Mouse (Mus musculus): Measurements from ENCODE around the gene Creld2. TPM values are rescaled to one million over a fixed set of nuclear protein-coding genes. Genes with fewer than 3 reads are reported as not detected.

Creld2 gene
- polyA plus RNA-seq, 1 experiment from 2014 or later = 53.8 TPM

DNA sequence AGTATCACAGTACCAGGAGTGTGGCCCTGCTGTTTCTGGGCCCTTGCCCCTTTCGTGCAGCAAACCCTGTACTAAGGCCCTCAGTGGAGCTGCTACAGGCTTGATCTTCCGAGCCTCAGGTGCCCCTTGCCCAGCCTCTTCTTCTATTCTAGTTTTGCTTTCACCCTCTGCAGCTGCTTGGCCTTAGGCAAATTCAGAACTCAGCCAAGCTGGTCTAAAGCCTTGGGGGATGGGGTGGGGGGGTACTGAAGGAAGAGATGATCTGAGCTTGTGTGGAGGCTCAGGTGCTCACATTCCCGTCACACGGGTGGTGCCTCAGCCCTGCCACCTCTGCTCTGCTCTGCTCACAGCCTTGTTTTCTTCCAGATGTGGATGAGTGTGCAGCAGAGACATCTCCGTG lies 3.9 kb downstream of the Creld2 start:
- Histone ChIP-seq H3K9me3 (ENCODE audit: control insufficient read depth, low read length) (no peaks in the 10 kb centered on the region), H3K4me3 (replicated peaks; ENCODE audit: low read depth, low read length) (no peak overlapping the region), H3K9ac (replicated peaks; ENCODE audit: low read length) (no peak overlapping the region), H3K27me3 (ENCODE audit: control insufficient read depth, insufficient read depth, low read length) (no peaks in the 10 kb centered on the region), H3K4me1 (ENCODE audit: control insufficient read depth, insufficient read depth, low read length) (peaks cover 15% of the 10 kb centered on the region), H3K4me2 (ENCODE audit: low read length) (no peak overlapping the region), H3K36me3 (ENCODE audit: control insufficient read depth, insufficient read depth, low read length) (peaks cover 56% of the 10 kb centered on the region), H3K27ac (replicated peaks; ENCODE audit: low read depth, low read length) (no peak overlapping the region)
- ATAC-seq (ENCODE audit: low FRiP score, low TSS enrichment) = no peak
- WGBS = 96% methylated on average over 5 of the region's 5 CpGs
- no peak for DNase-seq

DNA sequence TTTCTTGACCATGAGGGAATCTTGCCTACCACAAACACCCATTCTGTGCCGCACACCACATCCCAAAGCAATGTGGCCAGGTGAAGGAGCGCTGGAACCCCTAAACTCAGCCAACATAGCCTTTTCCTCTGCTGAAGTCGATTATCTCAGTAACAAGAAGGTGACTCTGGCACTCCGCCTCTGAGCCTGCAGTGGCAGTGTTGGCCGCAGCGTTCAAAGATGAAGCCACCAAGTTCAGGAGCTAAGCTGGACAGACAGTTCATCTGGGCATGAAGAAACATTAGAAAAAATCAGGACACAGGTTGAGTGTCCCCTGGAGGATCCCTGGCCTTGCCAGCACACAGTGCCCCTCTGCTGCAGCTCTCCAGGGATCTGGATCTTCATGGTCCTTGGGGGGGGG lies 8.0 kb downstream of the Creld2 start:
- Histone ChIP-seq H3K4me3 (replicated peaks; ENCODE audit: low read depth, low read length) (no peak overlapping the region), H3K9me3 (ENCODE audit: control insufficient read depth, low read length) (no peaks in the 10 kb centered on the region), H3K27ac (replicated peaks; ENCODE audit: low read depth, low read length) (no peak overlapping the region), H3K9ac (replicated peaks; ENCODE audit: low read length) (no peak overlapping the region), H3K36me3 (ENCODE audit: control insufficient read depth, insufficient read depth, low read length) (peaks cover 48% of the 10 kb centered on the region), H3K4me2 (ENCODE audit: low read length) (no peak overlapping the region), H3K27me3 (ENCODE audit: control insufficient read depth, insufficient read depth, low read length) (no peaks in the 10 kb centered on the region), H3K4me1 (ENCODE audit: control insufficient read depth, insufficient read depth, low read length) (no peaks in the 10 kb centered on the region)
- no peak for DNase-seq
- 95% methylated on average over 6 of the region's 6 CpGs for WGBS
- no peak for ATAC-seq (ENCODE audit: low FRiP score, low TSS enrichment)

DNA sequence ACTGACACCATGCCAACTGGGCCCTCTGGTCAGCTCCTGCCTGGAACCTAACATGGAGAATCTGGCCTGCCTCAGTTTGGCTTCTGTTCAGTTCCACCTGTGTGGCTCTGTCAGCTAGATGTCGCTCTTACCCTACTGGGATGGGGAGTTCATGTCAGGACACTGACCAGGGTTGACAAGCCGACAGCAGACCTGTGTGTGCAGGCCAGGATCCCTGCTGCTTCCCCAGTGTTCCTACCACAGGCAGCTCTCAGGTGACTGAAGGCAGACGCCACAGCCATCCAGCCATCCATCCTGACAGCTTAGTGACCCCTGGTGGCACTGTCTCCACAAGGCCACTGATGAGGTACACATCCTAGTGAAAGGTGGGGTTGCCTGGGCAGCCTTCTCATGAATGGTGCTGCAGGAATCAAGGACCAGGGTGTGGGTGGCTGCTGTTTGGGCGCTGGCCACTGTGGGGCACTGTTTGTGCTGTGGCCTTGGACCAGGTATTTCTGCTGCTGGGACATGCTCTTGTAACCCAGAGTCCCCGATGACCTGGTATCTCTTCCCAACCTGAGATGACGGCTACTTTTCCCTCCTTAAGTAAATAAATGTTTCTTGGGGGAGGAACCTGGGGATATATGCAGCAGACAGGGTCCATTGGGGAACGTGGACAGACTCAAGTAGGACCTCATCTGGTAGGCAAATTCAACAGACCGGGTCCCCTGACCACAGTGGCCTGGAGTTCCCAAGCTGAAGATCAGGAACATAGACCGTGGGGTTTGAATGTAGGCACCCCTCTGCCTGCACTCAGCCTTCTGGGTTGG lies 8.7 kb downstream of the Creld2 start:
- H3K9ac ChIP-seq (replicated peaks; ENCODE audit: low read length) = no peak overlapping the region
- no peak overlapping the region for H3K27ac ChIP-seq (replicated peaks; ENCODE audit: low read depth, low read length)
- H3K4me3 ChIP-seq (replicated peaks; ENCODE audit: low read depth, low read length) = no peak overlapping the region
- H3K4me1 ChIP-seq (ENCODE audit: control insufficient read depth, insufficient read depth, low read length) = no peaks in the 10 kb centered on the region
- H3K36me3 ChIP-seq (ENCODE audit: control insufficient read depth, insufficient read depth, low read length) = peaks cover 41% of the 10 kb centered on the region
- 0 out of 2 replicates have a peak, but pooled peaks have one; percentile 40 for ATAC-seq (ENCODE audit: low FRiP score, low TSS enrichment)
- WGBS = 26% methylated on average over 9 of the region's 9 CpGs
- no peak overlapping the region for H3K4me2 ChIP-seq (ENCODE audit: low read length)
- H3K27me3 ChIP-seq (ENCODE audit: control insufficient read depth, insufficient read depth, low read length) = no peaks in the 10 kb centered on the region
- H3K9me3 ChIP-seq (ENCODE audit: control insufficient read depth, low read length) = no peaks in the 10 kb centered on the region
- peak; percentile 53 for DNase-seq

GRCm38 (mm10) chr15:88828800-88829705 lies 9.6 kb downstream of the Creld2 start:
- Histone ChIP-seq H3K4me1 (ENCODE audit: control insufficient read depth, insufficient read depth, low read length) (no peaks in the 10 kb centered on the region), H3K4me2 (ENCODE audit: low read length) (no peak overlapping the region), H3K4me3 (replicated peaks; ENCODE audit: low read depth, low read length) (no peak overlapping the region), H3K27ac (replicated peaks; ENCODE audit: low read depth, low read length) (no peak overlapping the region), H3K9ac (replicated peaks; ENCODE audit: low read length) (no peak overlapping the region), H3K9me3 (ENCODE audit: control insufficient read depth, low read length) (no peaks in the 10 kb centered on the region), H3K36me3 (ENCODE audit: control insufficient read depth, insufficient read depth, low read length) (peaks cover 32% of the 10 kb centered on the region), H3K27me3 (ENCODE audit: control insufficient read depth, insufficient read depth, low read length) (no peaks in the 10 kb centered on the region)
- whole genome bisulfite sequencing = 57% methylated on average over 17 of the region's 17 CpGs
- DNase-seq = peak; percentile 92
- peak; percentile 87 for ATAC-seq (ENCODE audit: low FRiP score, low TSS enrichment)

- Histone ChIP-seq H3K9ac (replicated peaks; ENCODE audit: low read length) (no peak overlapping the region), H3K4me2 (ENCODE audit: low read length) (no peak overlapping the region), H3K4me3 (replicated peaks; ENCODE audit: low read depth, low read length) (no peak overlapping the region), H3K27ac (replicated peaks; ENCODE audit: low read depth, low read length) (no peak overlapping the region), H3K27me3 (ENCODE audit: control insufficient read depth, insufficient read depth, low read length) (no peaks in the 10 kb centered on the region), H3K4me1 (ENCODE audit: control insufficient read depth, insufficient read depth, low read length) (no peaks in the 10 kb centered on the region), H3K9me3 (ENCODE audit: control insufficient read depth, low read length) (no peaks in the 10 kb centered on the region), H3K36me3 (ENCODE audit: control insufficient read depth, insufficient read depth, low read length) (peaks cover 24% of the 10 kb centered on the region)
- ATAC-seq (ENCODE audit: low FRiP score, low TSS enrichment) = no peak
- DNase-seq = no peak
- 77% methylated on average over 6 of the region's 6 CpGs for WGBS
Measured at GRCm38 (mm10) chr15:88829791-88830440, 10.5 kb downstream of the Creld2 start.

GRCm38 (mm10) chr15:88830696-88831095 lies 11.2 kb downstream of the Creld2 start:
- Histone ChIP-seq H3K9ac (replicated peaks; ENCODE audit: low read length) (no peak overlapping the region), H3K27ac (replicated peaks; ENCODE audit: low read depth, low read length) (no peak overlapping the region), H3K27me3 (ENCODE audit: control insufficient read depth, insufficient read depth, low read length) (no peaks in the 10 kb centered on the region), H3K36me3 (ENCODE audit: control insufficient read depth, insufficient read depth, low read length) (peaks cover 16% of the 10 kb centered on the region), H3K4me2 (ENCODE audit: low read length) (no peak overlapping the region), H3K4me3 (replicated peaks; ENCODE audit: low read depth, low read length) (no peak overlapping the region), H3K9me3 (ENCODE audit: control insufficient read depth, low read length) (no peaks in the 10 kb centered on the region), H3K4me1 (ENCODE audit: control insufficient read depth, insufficient read depth, low read length) (no peaks in the 10 kb centered on the region)
- 79% methylated on average over 5 of the region's 5 CpGs for WGBS
- ATAC-seq (ENCODE audit: low FRiP score, low TSS enrichment) (no peak), DNase-seq (no peak)

DNA sequence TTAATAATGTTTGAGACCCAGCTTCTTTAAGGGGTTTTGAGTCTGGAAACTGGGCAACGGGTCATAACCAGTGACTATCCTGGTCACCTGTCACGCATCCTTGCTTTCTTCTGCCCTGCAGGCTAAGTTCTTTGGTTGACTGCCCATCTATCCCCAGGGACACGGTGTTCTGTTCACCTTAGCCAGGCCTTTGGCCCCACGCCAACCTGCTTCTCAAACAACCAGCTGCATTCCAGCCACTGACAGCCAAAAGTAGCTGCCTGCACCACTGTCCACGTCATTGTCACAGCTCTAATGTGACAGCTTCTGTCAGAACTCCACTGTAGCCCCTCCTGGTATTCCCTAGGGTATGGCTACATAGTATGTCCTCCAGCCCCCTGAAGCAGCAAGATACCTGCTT lies 12.0 kb downstream of the Creld2 start:
- Histone ChIP-seq H3K4me2 (ENCODE audit: low read length) (no peak overlapping the region), H3K9me3 (ENCODE audit: control insufficient read depth, low read length) (no peaks in the 10 kb centered on the region), H3K36me3 (ENCODE audit: control insufficient read depth, insufficient read depth, low read length) (peaks cover 8% of the 10 kb centered on the region), H3K4me3 (replicated peaks; ENCODE audit: low read depth, low read length) (no peak overlapping the region), H3K27me3 (ENCODE audit: control insufficient read depth, insufficient read depth, low read length) (no peaks in the 10 kb centered on the region), H3K9ac (replicated peaks; ENCODE audit: low read length) (no peak overlapping the region), H3K4me1 (ENCODE audit: control insufficient read depth, insufficient read depth, low read length) (no peaks in the 10 kb centered on the region), H3K27ac (replicated peaks; ENCODE audit: low read depth, low read length) (no peak overlapping the region)
- ATAC-seq (ENCODE audit: low FRiP score, low TSS enrichment) = no peak
- WGBS = 63% methylated on average over 5 of the region's 5 CpGs
- DNase-seq = no peak

DNA sequence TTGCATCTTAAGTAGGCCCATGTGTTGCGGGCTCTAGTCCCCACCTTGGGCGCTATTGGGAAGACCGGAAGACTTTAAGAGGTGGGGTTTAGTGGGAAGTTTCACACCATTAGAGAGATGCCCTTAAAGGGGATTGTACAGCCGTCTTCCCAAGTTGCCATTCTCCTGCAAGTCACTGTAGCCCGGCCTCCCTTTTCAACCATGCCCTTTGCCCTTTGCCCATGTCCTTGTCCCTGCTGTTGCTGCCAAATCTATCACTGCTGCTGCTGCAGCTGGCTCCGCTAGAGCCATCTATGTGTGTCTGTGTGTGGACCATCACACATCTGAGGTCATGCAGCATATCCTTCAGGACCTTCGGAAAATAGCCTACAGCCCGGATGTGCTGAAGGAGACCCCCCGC lies 13.1 kb downstream of the Creld2 start:
- H3K36me3 ChIP-seq (ENCODE audit: control insufficient read depth, insufficient read depth, low read length) = no peaks in the 10 kb centered on the region
- no peak for ATAC-seq (ENCODE audit: low FRiP score, low TSS enrichment)
- no peaks in the 10 kb centered on the region for H3K9me3 ChIP-seq (ENCODE audit: control insufficient read depth, low read length)
- H3K4me2 ChIP-seq (ENCODE audit: low read length) = no peak overlapping the region
- DNase-seq = no peak
- no peak overlapping the region for H3K9ac ChIP-seq (replicated peaks; ENCODE audit: low read length)
- no peak overlapping the region for H3K4me3 ChIP-seq (replicated peaks; ENCODE audit: low read depth, low read length)
- H3K27ac ChIP-seq (replicated peaks; ENCODE audit: low read depth, low read length) = no peak overlapping the region
- WGBS = 87% methylated on average over 9 of the region's 9 CpGs
- peaks cover 6% of the 10 kb centered on the region for H3K4me1 ChIP-seq (ENCODE audit: control insufficient read depth, insufficient read depth, low read length)
- no peaks in the 10 kb centered on the region for H3K27me3 ChIP-seq (ENCODE audit: control insufficient read depth, insufficient read depth, low read length)

All from midbrain, embryonic 14.5 days (tissue).